Mouse (Mus musculus) hindbrain, embryonic 16.5 days (tissue): ENCODE results near the gene Bbs9. TPM values are rescaled to one million over a fixed set of nuclear protein-coding genes. Genes with fewer than 3 reads are reported as not detected.

ENCODE experiments used
- ATAC-seq: fragments of 200-750 bp; cut with Nextera tagmentation; 2 replicates; pipeline ENCODE4 v1.8.0; 2017; ENCODE audit warnings: moderate TSS enrichment, moderate library complexity
- H3K27ac ChIP-seq: fragments of 300-500 bp; sonication (generic); 2 replicates; pipeline ENCODE4 v1.5.1; 2014; ENCODE audit warnings: low read depth, mild to moderate bottlenecking, control low read depth, low read length, moderate library complexity
- H3K27me3 ChIP-seq: fragments of 300-500 bp; sonication (generic); replicated peaks from 2 replicates; pipeline ENCODE4 v1.6.1; 2014; ENCODE audit warnings: low read length; ENCODE audit not compliant: control insufficient read depth, insufficient read depth
- H3K36me3 ChIP-seq: fragments of 300-500 bp; sonication (generic); 2 replicates; pipeline ENCODE4 v1.6.1; 2014; ENCODE audit warnings: mild to moderate bottlenecking, low read length, moderate library complexity, mixed read lengths; ENCODE audit not compliant: control insufficient read depth, insufficient read depth
- H3K4me1 ChIP-seq: fragments of 300-500 bp; sonication (generic); 2 replicates; pipeline ENCODE4 v1.6.1; 2014; ENCODE audit warnings: low read depth, low read length; ENCODE audit not compliant: control insufficient read depth, insufficient read depth
- H3K4me2 ChIP-seq: fragments of 300-500 bp; sonication (generic); 2 replicates; pipeline ENCODE4 v1.6.1; 2014; ENCODE audit warnings: mild to moderate bottlenecking, low read length, control low read depth, moderate library complexity
- H3K4me3 ChIP-seq: fragments of 300-500 bp; sonication (generic); 2 replicates; pipeline ENCODE4 v1.5.1; 2014; ENCODE audit warnings: mild to moderate bottlenecking, low read length, control low read depth, moderate library complexity
- H3K9ac ChIP-seq: fragments of 300-500 bp; sonication (generic); 2 replicates; pipeline ENCODE4 v1.6.1; 2014; ENCODE audit warnings: low read depth, mild to moderate bottlenecking, control low read depth, low read length, moderate library complexity
- H3K9me3 ChIP-seq: fragments of 300-500 bp; sonication (generic); 2 replicates; pipeline ENCODE4 v1.6.1; 2014; ENCODE audit warnings: mild to moderate bottlenecking, low read length, moderate library complexity; ENCODE audit not compliant: control insufficient read depth
- WGBS: fragments of 180-500 bp; shearing (Covaris S2); extraction: QIAGEN DNeasy Blood & Tissue Kit; methylation state at CpG from one replicate; pipeline ENCODE4 v1.1.7; 2014; 5-methylcytosine and 5-hydroxymethylcytosine counted together
- polyA plus RNA-seq: library from polyadenylated mRNA; unstranded; fragments of >200 nt; fragmentation: Nextera tagmentation; extraction: Ambion mirVana; gene quantifications from 2 replicates; pipeline ENCODE4 v1.2.1, GENCODE M21; 2015

Bbs9 gene
- polyA plus RNA-seq, 1 experiment from 2014 or later: 18.3 TPM

GRCm38 (mm10) chr9:22870661-22871060 lies 395.1 kb downstream of the Bbs9 start:
- Histone ChIP-seq H3K27me3 (no peaks in the 10 kb centered on the region), H3K4me2 (no peak overlapping the region), H3K27ac (no peak overlapping the region), H3K9me3 (no peaks in the 10 kb centered on the region), H3K4me3 (no peak overlapping the region), H3K9ac (no peak overlapping the region), H3K4me1 (no peaks in the 10 kb centered on the region), H3K36me3 (no peaks in the 10 kb centered on the region)
- 70% methylated on average over 3 of the region's 3 CpGs for WGBS
- no peak for ATAC-seq

- 35% methylated on average over 1 of the region's 1 CpGs for WGBS
- H3K27ac ChIP-seq: no peak overlapping the region
- H3K36me3 ChIP-seq: no peaks in the 10 kb centered on the region
- no peak overlapping the region for H3K4me2 ChIP-seq
- no peak overlapping the region for H3K9ac ChIP-seq
- H3K27me3 ChIP-seq: no peaks in the 10 kb centered on the region
- no peaks in the 10 kb centered on the region for H3K4me1 ChIP-seq
- H3K4me3 ChIP-seq: no peak overlapping the region
- H3K9me3 ChIP-seq: no peaks in the 10 kb centered on the region
- ATAC-seq: peak; percentile 90
Observed at GRCm38 (mm10) chr9:22875231-22875630, 399.7 kb downstream of the Bbs9 start.

GRCm38 (mm10) chr9:22879266-22879665 lies 403.8 kb downstream of the Bbs9 start:
- ATAC-seq: no peak
- H3K27ac ChIP-seq: no peak overlapping the region
- WGBS: 90% methylated on average over 3 of the region's 3 CpGs

GRCm38 (mm10) chr9:22886351-22886750 lies 410.8 kb downstream of the Bbs9 start:
- WGBS: 85% methylated on average over 4 of the region's 4 CpGs
- no peak for ATAC-seq
- no peak overlapping the region for H3K27ac ChIP-seq

More at GRCm38 (mm10) chr9:22879266-22879665, 403.8 kb downstream of the Bbs9 start:
- no peak overlapping the region for H3K4me3 ChIP-seq
- no peak overlapping the region for H3K9ac ChIP-seq
- H3K27me3 ChIP-seq: no peaks in the 10 kb centered on the region
- H3K9me3 ChIP-seq: no peaks in the 10 kb centered on the region
- no peaks in the 10 kb centered on the region for H3K36me3 ChIP-seq
- H3K4me2 ChIP-seq: no peak overlapping the region
- H3K4me1 ChIP-seq: no peaks in the 10 kb centered on the region

GRCm38 (mm10) chr9:22905434-22905833 lies 429.9 kb downstream of the Bbs9 start:
- Histone ChIP-seq H3K36me3 (no peaks in the 10 kb centered on the region), H3K9me3 (no peaks in the 10 kb centered on the region), H3K27me3 (no peaks in the 10 kb centered on the region), H3K4me2 (no peak overlapping the region), H3K4me3 (no peak overlapping the region), H3K27ac (no peak overlapping the region), H3K9ac (no peak overlapping the region), H3K4me1 (no peaks in the 10 kb centered on the region)
- 88% methylated on average over 3 of the region's 3 CpGs for WGBS
- no peak for ATAC-seq

More at GRCm38 (mm10) chr9:22886351-22886750, 410.8 kb downstream of the Bbs9 start:
- no peak overlapping the region for H3K4me3 ChIP-seq
- no peaks in the 10 kb centered on the region for H3K4me1 ChIP-seq
- no peak overlapping the region for H3K9ac ChIP-seq
- H3K9me3 ChIP-seq: no peaks in the 10 kb centered on the region
- H3K27me3 ChIP-seq: no peaks in the 10 kb centered on the region
- no peaks in the 10 kb centered on the region for H3K36me3 ChIP-seq
- H3K4me2 ChIP-seq: no peak overlapping the region

GRCm38 (mm10) chr9:22916808-22917207 lies 441.3 kb downstream of the Bbs9 start:
- Histone ChIP-seq H3K4me3 (no peak overlapping the region), H3K27ac (no peak overlapping the region), H3K27me3 (no peaks in the 10 kb centered on the region), H3K9ac (no peak overlapping the region), H3K9me3 (no peaks in the 10 kb centered on the region), H3K36me3 (no peaks in the 10 kb centered on the region), H3K4me2 (no peak overlapping the region), H3K4me1 (no peaks in the 10 kb centered on the region)
- no peak for ATAC-seq

GRCm38 (mm10) chr9:22935645-22936044 lies 460.1 kb downstream of the Bbs9 start:
- no peak overlapping the region for H3K4me3 ChIP-seq

More at GRCm38 (mm10) chr9:22935645-22936044, 460.1 kb downstream of the Bbs9 start:
- no peaks in the 10 kb centered on the region for H3K36me3 ChIP-seq
- H3K9ac ChIP-seq: no peak overlapping the region
- H3K27me3 ChIP-seq: no peaks in the 10 kb centered on the region
- no peaks in the 10 kb centered on the region for H3K9me3 ChIP-seq
- no peaks in the 10 kb centered on the region for H3K4me1 ChIP-seq
- no peak overlapping the region for H3K27ac ChIP-seq
- no peak overlapping the region for H3K4me2 ChIP-seq
- ATAC-seq: no peak

Other genes starting within 250 kb of the Bbs9 start
- gene Zfp599, start 215.8 kb upstream of the Bbs9 start, polyA plus RNA-seq: 7.1 and 7.4 TPM in 2 replicates
- gene Zfp810, start 168.1 kb upstream of the Bbs9 start, polyA plus RNA-seq: 23.0 and 25.0 TPM in 2 replicates
- 4.1 and 6.2 TPM in 2 replicates for gene Anln, start 86.5 kb upstream of the Bbs9 start, polyA plus RNA-seq
- gene 9530077C05Rik, start 64.2 kb upstream of the Bbs9 start, polyA plus RNA-seq: 16.0 and 19.3 TPM in 2 replicates
- gene Gm17545, start 21.4 kb upstream of the Bbs9 start, polyA plus RNA-seq: not detected in 2 replicates
- gene Rp9, start 6.0 kb upstream of the Bbs9 start, polyA plus RNA-seq: 65.2 and 68.3 TPM in 2 replicates